Mouse (Mus musculus): ENCODE measurements around the gene Pdcd4. TPM values are rescaled to one million over a fixed set of nuclear protein-coding genes. Genes with fewer than 3 reads are reported as not detected.

Gene Pdcd4
- polyA plus RNA-seq, 1 experiment: 8.0 TPM

- Histone ChIP-seq H3K4me1 (ENCODE audit: control insufficient read depth, insufficient read depth, low read length) (no peaks in the 10 kb centered on the region), H3K4me3 (replicated peaks; ENCODE audit: extremely low read depth, low read depth, low read length) (no peak overlapping the region)
- 83% methylated on average over 10 of the region's 10 CpGs for whole genome bisulfite sequencing
- TF ChIP-seq POLR2A (IDR thresholded peaks at IDR 0.05; ENCODE audit: borderline replicate concordance, extremely low read depth, low read depth, low read length): no peak
- no peak for TF ChIP-seq CTCF (IDR thresholded peaks at IDR 0.05; ENCODE audit: insufficient read depth, low read length)
- DNase-seq: no peak
Measured at GRCm38 (mm10) chr19:53886576-53887370, 5.3 kb upstream of the Pdcd4 start.

- Histone ChIP-seq H3K4me3 (replicated peaks; ENCODE audit: extremely low read depth, low read depth, low read length) (no peak overlapping the region), H3K4me1 (ENCODE audit: control insufficient read depth, insufficient read depth, low read length) (no peaks in the 10 kb centered on the region; the same call in 1 of the 2 replicates)
- DNase-seq: no peak
- TF ChIP-seq CTCF (IDR thresholded peaks at IDR 0.05; ENCODE audit: insufficient read depth, low read length) (no peak), POLR2A (IDR thresholded peaks at IDR 0.05; ENCODE audit: borderline replicate concordance, extremely low read depth, low read depth, low read length) (no peak)
- whole genome bisulfite sequencing: 75% methylated on average over 3 of the region's 3 CpGs
Measured at GRCm38 (mm10) chr19:53887822-53888221, 4.2 kb upstream of the Pdcd4 start.

- no peak for DNase-seq
- WGBS: 62% methylated on average over 9 of the region's 9 CpGs
- Histone ChIP-seq H3K4me1 (ENCODE audit: control insufficient read depth, insufficient read depth, low read length) (no peaks in the 10 kb centered on the region; the same call in 1 of the 2 replicates), H3K4me3 (replicated peaks; ENCODE audit: extremely low read depth, low read depth, low read length) (no peak overlapping the region)
- TF ChIP-seq POLR2A (IDR thresholded peaks at IDR 0.05; ENCODE audit: borderline replicate concordance, extremely low read depth, low read depth, low read length) (no peak), CTCF (IDR thresholded peaks at IDR 0.05; ENCODE audit: insufficient read depth, low read length) (no peak)
Measured at GRCm38 (mm10) chr19:53888331-53888730, 3.7 kb upstream of the Pdcd4 start.

- 51% methylated on average over 5 of the region's 5 CpGs for WGBS
- Histone ChIP-seq H3K4me3 (replicated peaks; ENCODE audit: extremely low read depth, low read depth, low read length) (no peak overlapping the region), H3K4me1 (ENCODE audit: control insufficient read depth, insufficient read depth, low read length) (no peaks in the 10 kb centered on the region; the same call in 1 of the 2 replicates)
- DNase-seq: no peak
- no peak for TF ChIP-seq CTCF (IDR thresholded peaks at IDR 0.05; ENCODE audit: insufficient read depth, low read length)
- TF ChIP-seq POLR2A (IDR thresholded peaks at IDR 0.05; ENCODE audit: borderline replicate concordance, extremely low read depth, low read depth, low read length): no peak
Measured at GRCm38 (mm10) chr19:53889555-53889954, 2.5 kb upstream of the Pdcd4 start.

GRCm38 (mm10) chr19:53890274-53890673 is 1.8 kb upstream of the Pdcd4 start:
- no peaks in the 10 kb centered on the region; the same call in 1 of the 2 replicates for H3K4me1 ChIP-seq (ENCODE audit: control insufficient read depth, insufficient read depth, low read length)
- no peak for TF ChIP-seq POLR2A (IDR thresholded peaks at IDR 0.05; ENCODE audit: borderline replicate concordance, extremely low read depth, low read depth, low read length)
- TF ChIP-seq CTCF (IDR thresholded peaks at IDR 0.05; ENCODE audit: insufficient read depth, low read length): no peak
- WGBS: 59% methylated on average over 5 of the region's 5 CpGs

GRCm38 (mm10) chr19:53890781-53891251 is 1.2 kb upstream of the Pdcd4 start:
- no peak for TF ChIP-seq CTCF (IDR thresholded peaks at IDR 0.05; ENCODE audit: insufficient read depth, low read length)
- no peak for TF ChIP-seq POLR2A (IDR thresholded peaks at IDR 0.05; ENCODE audit: borderline replicate concordance, extremely low read depth, low read depth, low read length)
- DNase-seq: no peak
- Histone ChIP-seq H3K4me3 (replicated peaks; ENCODE audit: extremely low read depth, low read depth, low read length) (no peak overlapping the region), H3K4me1 (ENCODE audit: control insufficient read depth, insufficient read depth, low read length) (no peaks in the 10 kb centered on the region; the same call in 1 of the 2 replicates)
- 56% methylated on average over 5 of the region's 5 CpGs for WGBS

More at GRCm38 (mm10) chr19:53890274-53890673, 1.8 kb upstream of the Pdcd4 start:
- no peak for DNase-seq
- H3K4me3 ChIP-seq (replicated peaks; ENCODE audit: extremely low read depth, low read depth, low read length): no peak overlapping the region

- DNase-seq: no peak
- WGBS: 87% methylated on average over 2 of the region's 2 CpGs
- Histone ChIP-seq H3K4me1 (ENCODE audit: control insufficient read depth, insufficient read depth, low read length) (no peaks in the 10 kb centered on the region; the same call in 1 of the 2 replicates), H3K4me3 (replicated peaks; ENCODE audit: extremely low read depth, low read depth, low read length) (no peak overlapping the region)
- no peak for TF ChIP-seq CTCF (IDR thresholded peaks at IDR 0.05; ENCODE audit: insufficient read depth, low read length)
- no peak for TF ChIP-seq POLR2A (IDR thresholded peaks at IDR 0.05; ENCODE audit: borderline replicate concordance, extremely low read depth, low read depth, low read length)
Measured at GRCm38 (mm10) chr19:53891569-53891968, 462 bp upstream of the Pdcd4 start.

- no peak overlapping the region for H3K4me3 ChIP-seq (replicated peaks; ENCODE audit: extremely low read depth, low read depth, low read length)
- WGBS: 48% methylated on average over 9 of the region's 9 CpGs
- no peak for TF ChIP-seq POLR2A (IDR thresholded peaks at IDR 0.05; ENCODE audit: borderline replicate concordance, extremely low read depth, low read depth, low read length)
- no peak for TF ChIP-seq CTCF (IDR thresholded peaks at IDR 0.05; ENCODE audit: insufficient read depth, low read length)
- no peaks in the 10 kb centered on the region; the same call in 1 of the 2 replicates for H3K4me1 ChIP-seq (ENCODE audit: control insufficient read depth, insufficient read depth, low read length)
- DNase-seq: no peak
Measured at GRCm38 (mm10) chr19:53892838-53893359, 868 bp downstream of the Pdcd4 start.

- TF ChIP-seq POLR2A (IDR thresholded peaks at IDR 0.05; ENCODE audit: borderline replicate concordance, extremely low read depth, low read depth, low read length) (no peak), CTCF (IDR thresholded peaks at IDR 0.05; ENCODE audit: insufficient read depth, low read length) (no peak)
- Histone ChIP-seq H3K4me3 (replicated peaks; ENCODE audit: extremely low read depth, low read depth, low read length) (no peak overlapping the region), H3K4me1 (ENCODE audit: control insufficient read depth, insufficient read depth, low read length) (no peaks in the 10 kb centered on the region; the same call in 1 of the 2 replicates)
- 41% methylated on average over 3 of the region's 3 CpGs for WGBS
- no peak for DNase-seq
Measured at GRCm38 (mm10) chr19:53893711-53894171, 1.7 kb downstream of the Pdcd4 start.
